Mouse (Mus musculus): ENCODE results near the gene Trpm2.
"Not testable (repeated sequence)": the region's sequence is repeated elsewhere in the genome, so short reads cannot be mapped to it uniquely, and the experiment has no call there.

The Trpm2 gene

GRCm38 (mm10) chr10:77970481-77970880 is at the start of gene Trpm2:
Trpm2 (minus strand) TSS chr10:77970563.
- in situ Hi-C loops (cut with MboI; ENCODE audit: low sequenced_read_pairs) = no loop called here

- in situ Hi-C loops (cut with MboI; ENCODE audit: low sequenced_read_pairs) = not testable (repeated sequence)
These were observed 49.6 kb upstream of the Trpm2 start for GRCm38 (mm10) chr10:78019984-78020383.

GRCm38 (mm10) chr10:78019291-78019690 is 48.9 kb upstream of the Trpm2 start:
- in situ Hi-C loops (cut with MboI; ENCODE audit: low sequenced_read_pairs) = no loop called here

- in situ Hi-C loops (cut with MboI; ENCODE audit: low sequenced_read_pairs) = no loop called here
These were observed 48.4 kb upstream of the Trpm2 start for GRCm38 (mm10) chr10:78018797-78019203.

GRCm38 (mm10) chr10:78016366-78016765 is 46.0 kb upstream of the Trpm2 start:
- in situ Hi-C loops (cut with MboI; ENCODE audit: low sequenced_read_pairs) = no loop called here

GRCm38 (mm10) chr10:78015489-78015888 is 45.1 kb upstream of the Trpm2 start:
- in situ Hi-C loops (cut with MboI; ENCODE audit: low sequenced_read_pairs) = no loop called here

- in situ Hi-C loops (cut with MboI; ENCODE audit: low sequenced_read_pairs) = no loop called here
These were observed 42.5 kb upstream of the Trpm2 start for GRCm38 (mm10) chr10:78012661-78013495.

- in situ Hi-C loops (cut with MboI; ENCODE audit: low sequenced_read_pairs) = not testable (repeated sequence)
These were observed 40.8 kb upstream of the Trpm2 start for GRCm38 (mm10) chr10:78011116-78011515.

GRCm38 (mm10) chr10:78010335-78010734 is 40.0 kb upstream of the Trpm2 start:
- in situ Hi-C loops (cut with MboI; ENCODE audit: low sequenced_read_pairs) = no loop called here

- in situ Hi-C loops (cut with MboI; ENCODE audit: low sequenced_read_pairs) = no loop called here
These were observed 39.6 kb upstream of the Trpm2 start, which contains the start of gene Pfkl for GRCm38 (mm10) chr10:78009945-78010293. Pfkl (minus strand) TSS chr10:78010083.

- in situ Hi-C loops (cut with MboI; ENCODE audit: low sequenced_read_pairs) = no loop called here
These were observed 39.0 kb upstream of the Trpm2 start for GRCm38 (mm10) chr10:78009184-78009944.

- in situ Hi-C loops (cut with MboI; ENCODE audit: low sequenced_read_pairs) = no loop called here
These were observed 37.8 kb upstream of the Trpm2 start for GRCm38 (mm10) chr10:78008169-78008568.

- in situ Hi-C loops (cut with MboI; ENCODE audit: low sequenced_read_pairs) = no loop called here
These were observed 36.8 kb upstream of the Trpm2 start for GRCm38 (mm10) chr10:78007203-78007602.

- in situ Hi-C loops (cut with MboI; ENCODE audit: low sequenced_read_pairs) = no loop called here
These were observed 35.6 kb upstream of the Trpm2 start for GRCm38 (mm10) chr10:78005791-78006438.

GRCm38 (mm10) chr10:78004479-78005100 is 34.2 kb upstream of the Trpm2 start:
- in situ Hi-C loops (cut with MboI; ENCODE audit: low sequenced_read_pairs) = no loop called here

GRCm38 (mm10) chr10:78002316-78002715 is 32.0 kb upstream of the Trpm2 start:
- in situ Hi-C loops (cut with MboI; ENCODE audit: low sequenced_read_pairs) = no loop called here

GRCm38 (mm10) chr10:78001796-78002195 is 31.4 kb upstream of the Trpm2 start:
- in situ Hi-C loops (cut with MboI; ENCODE audit: low sequenced_read_pairs) = no loop called here

GRCm38 (mm10) chr10:78000200-78000599 is 29.8 kb upstream of the Trpm2 start:
- in situ Hi-C loops (cut with MboI; ENCODE audit: low sequenced_read_pairs) = no loop called here

- in situ Hi-C loops (cut with MboI; ENCODE audit: low sequenced_read_pairs) = no loop called here
These were observed 25.3 kb upstream of the Trpm2 start for GRCm38 (mm10) chr10:77995639-77996038.

GRCm38 (mm10) chr10:77985775-77986174 is 15.4 kb upstream of the Trpm2 start:
- in situ Hi-C loops (cut with MboI; ENCODE audit: low sequenced_read_pairs) = no loop called here

GRCm38 (mm10) chr10:77984660-77985059 is 14.3 kb upstream of the Trpm2 start:
- in situ Hi-C loops (cut with MboI; ENCODE audit: low sequenced_read_pairs) = no loop called here
